Mouse (Mus musculus) ES-E14 (cell line): Measurements from ENCODE around the gene Arsa. TPM values are rescaled to one million over a fixed set of nuclear protein-coding genes. Genes with fewer than 3 reads are reported as not detected.

Source experiments
- DNase-seq: peaks from one replicate; pipeline ENCODE4 v3.0.0-alpha.2; 2013; ENCODE audit warnings: low read depth, low spot score
- H3K27ac ChIP-seq: 2 replicates; pipeline ENCODE4 v1.5.1; 2012; ENCODE audit warnings: low read depth, mild to moderate bottlenecking, low read length, moderate library complexity, mixed read lengths; ENCODE audit not compliant: poor library complexity, insufficient read depth, severe bottlenecking
- H3K36me3 ChIP-seq: 2 replicates; pipeline ENCODE4 v1.6.1; 2012; ENCODE audit warnings: mild to moderate bottlenecking, low read length, moderate library complexity, mixed read lengths; ENCODE audit not compliant: control insufficient read depth, poor library complexity, insufficient read depth, severe bottlenecking
- H3K4me1 ChIP-seq, 2 experiments: fragments of 150-350 bp in 1 of 2; sonication (generic) in 1 of 2; 2 replicates each; pipeline ENCODE4 v1.6.1; 2012; ENCODE audit warnings: low read length in 2 of 2, mild to moderate bottlenecking in 1 of 2, mixed read lengths in 1 of 2; ENCODE audit not compliant: control insufficient read depth in 2 of 2, insufficient read depth in 2 of 2, poor library complexity in 1 of 2
- H3K4me3 ChIP-seq, 2 experiments: fragments of 150-350 bp in 1 of 2; sonication (generic) in 1 of 2; 2 replicates each; pipeline ENCODE4 v1.5.1; 2012; ENCODE audit warnings: low read length in 2 of 2, low read depth in 1 of 2, mild to moderate bottlenecking in 1 of 2, mixed read lengths in 1 of 2; ENCODE audit not compliant: insufficient read depth in 1 of 2, poor library complexity in 1 of 2, severe bottlenecking in 1 of 2
- H3K9ac ChIP-seq: 2 replicates; pipeline ENCODE4 v1.6.1; 2012; ENCODE audit warnings: low read depth, mild to moderate bottlenecking, low read length, mixed read lengths; ENCODE audit not compliant: poor library complexity, insufficient read depth, severe bottlenecking
- H3K9me3 ChIP-seq: fragments of 150-350 bp; sonication (generic); 2 replicates; pipeline ENCODE4 v1.6.1; 2012; ENCODE audit warnings: low read depth, mild to moderate bottlenecking, low read length; ENCODE audit not compliant: control insufficient read depth, insufficient read depth
- CHD2 ChIP-seq: IDR thresholded peaks from 2 replicates; pipeline ENCODE4 v1.6.1; 2014; ENCODE audit warnings: mild to moderate bottlenecking, low read depth, low read length, inconsistent platforms
- HCFC1 ChIP-seq: IDR thresholded peaks from 2 replicates; pipeline ENCODE4 v1.6.1; 2012; ENCODE audit warnings: low read length, inconsistent platforms, borderline replicate concordance; ENCODE audit not compliant: insufficient read depth
- MAFK ChIP-seq: IDR thresholded peaks from 2 replicates; pipeline ENCODE4 v1.6.1; 2014; ENCODE audit warnings: mild to moderate bottlenecking, low read depth, low read length, inconsistent platforms; ENCODE audit not compliant: insufficient read depth
- ZC3H11A ChIP-seq: IDR thresholded peaks from 2 replicates; pipeline ENCODE4 v1.6.1; 2012; ENCODE audit warnings: low read depth, mild to moderate bottlenecking, inconsistent platforms, low read length, borderline replicate concordance
- ZNF384 ChIP-seq: IDR thresholded peaks from 2 replicates; pipeline ENCODE4 v1.6.1; 2012; ENCODE audit warnings: low read depth, low read length, inconsistent platforms
- in situ Hi-C, 2 experiments: fragments of 600-800 bp; cut with MboI; formaldehyde crosslinking; loops; one replicate each; pipeline ENCODE4 v1.15.1; 2025; ENCODE audit warnings: low sequenced_read_pairs in 2 of 2, inconsistent platforms in 1 of 2; ENCODE audit not compliant: unreplicated experiment in 2 of 2
- total RNA-seq: library from RNA; depleted of rRNA; stranded (reverse); fragments of 300-350 nt; gene quantifications from 2 replicates; pipeline ENCODE4 v1.2.3, GENCODE M21; 2012; rRNA removed

Arsa gene
- 11.7 and 15.2 TPM in 2 replicates for total RNA-seq

- no peaks in the 10 kb centered on the region for H3K9me3 ChIP-seq
- TF ChIP-seq MAFK (no peak), HCFC1 (no peak), ZC3H11A (no peak), CHD2 (no peak), ZNF384 (no peak)
- DNase-seq, result no peak
- peak within 1 kb of the TSS; percentile 74 for H3K9ac ChIP-seq
- H3K27ac ChIP-seq, result peak within 1 kb of the TSS; percentile 82
- peaks cover 10% of the 10 kb centered on the region; the same call in 1 of the 2 replicates for H3K36me3 ChIP-seq
- H3K4me3 ChIP-seq, result peak within 1 kb of the TSS; percentile 71 to 79
- H3K4me1 ChIP-seq, result peaks cover 11 to 40% of the 10 kb centered on the region in 2 experiments; a peak in 3 of 4 replicates
- in situ Hi-C loops, result no loop called here
Measured at GRCm38 (mm10) chr15:89477091-89477491, at the start of gene Arsa. Arsa (minus strand) TSS chr15:89477425.

GRCm38 (mm10) chr15:89526776-89527325 is 49.6 kb upstream of the Arsa start:
- H3K36me3 ChIP-seq, result no peaks in the 10 kb centered on the region; the same call in 1 of the 2 replicates
- no peak for DNase-seq
- H3K27ac ChIP-seq, result no peak overlapping the region
- H3K9ac ChIP-seq, result no peak overlapping the region
- H3K4me3 ChIP-seq, result no peak overlapping the region
- H3K4me1 ChIP-seq, result no peaks in the 10 kb centered on the region
- H3K9me3 ChIP-seq, result no peaks in the 10 kb centered on the region
- in situ Hi-C loops, result no loop called here
- no peak for TF ChIP-seq ZNF384

- no peaks in the 10 kb centered on the region; a peak in 1 of 4 replicates for H3K4me1 ChIP-seq
- no peak overlapping the region for H3K9ac ChIP-seq
- no peaks in the 10 kb centered on the region; the same call in 1 of the 2 replicates for H3K36me3 ChIP-seq
- H3K9me3 ChIP-seq, result no peaks in the 10 kb centered on the region
- no peak for TF ChIP-seq CHD2
- no peak for TF ChIP-seq HCFC1
- no peak for TF ChIP-seq MAFK
- TF ChIP-seq ZC3H11A, result no peak
- no peak for TF ChIP-seq ZNF384
- no peak overlapping the region for H3K27ac ChIP-seq
- H3K4me3 ChIP-seq, result no peak overlapping the region
- no peak for DNase-seq
- in situ Hi-C loops, result no loop called here
Measured at GRCm38 (mm10) chr15:89525896-89526295, 48.7 kb upstream of the Arsa start.

- Histone ChIP-seq H3K27ac (no peak overlapping the region), H3K9me3 (no peaks in the 10 kb centered on the region), H3K9ac (no peak overlapping the region), H3K4me3 (no peak overlapping the region), H3K4me1 (no peaks in the 10 kb centered on the region; a peak in 1 of 4 replicates), H3K36me3 (no peaks in the 10 kb centered on the region; the same call in 1 of the 2 replicates)
- no peak for DNase-seq
- TF ChIP-seq HCFC1, result no peak
- TF ChIP-seq CHD2, result no peak
- TF ChIP-seq ZC3H11A, result no peak
- TF ChIP-seq MAFK, result no peak
- TF ChIP-seq ZNF384, result no peak
- in situ Hi-C loops, result no loop called here
Measured at GRCm38 (mm10) chr15:89525464-89525863, 48.2 kb upstream of the Arsa start.
